Mouse (Mus musculus) hindlimb bud, embryonic 11.5 days (tissue): ENCODE results near the gene Zkscan17.
"Not testable (repeated sequence)": the region's sequence is repeated elsewhere in the genome, so short reads cannot be mapped to it uniquely, and the experiment has no call there.

Source experiments
- DNase-seq: peaks from one replicate; pipeline ENCODE4 v3.0.0-alpha.2; 2012; ENCODE audit warnings: low read depth, low spot score; ENCODE audit errors: extremely low spot score

The Zkscan17 gene

GRCm38 (mm10) chr11:59526472-59527080 is at the start of gene Zkscan17:
Gene Zkscan17 (minus strand): TSS chr11:59526751.
- no peak for DNase-seq

DNA sequence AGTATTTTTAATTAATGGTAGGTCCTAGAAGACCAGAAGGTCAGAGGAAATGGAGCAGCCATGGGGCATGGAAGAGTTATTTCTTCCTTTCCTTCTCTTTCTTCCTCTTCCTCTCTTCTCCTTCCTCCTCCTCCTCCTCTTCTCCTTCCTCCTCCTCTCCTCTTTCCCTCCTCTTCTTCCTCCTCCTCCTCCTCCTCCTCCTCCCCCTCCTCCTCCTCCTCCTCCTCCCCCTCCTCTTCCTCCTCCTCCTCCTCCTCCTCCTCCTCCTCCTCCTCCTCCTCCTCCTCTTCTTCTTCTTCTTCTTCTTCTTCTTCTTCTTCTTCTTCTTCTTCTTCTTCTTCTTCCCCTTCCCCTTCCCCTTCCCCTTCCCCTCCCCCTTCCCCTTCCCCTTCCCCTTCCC is 49.6 kb upstream of the Zkscan17 start, which contains the start of gene Olfr222:
Gene Olfr222, minus strand, starts transcription at position 101 of the 400 bp plus-strand sequence.
- DNase-seq: not testable (repeated sequence)

DNA sequence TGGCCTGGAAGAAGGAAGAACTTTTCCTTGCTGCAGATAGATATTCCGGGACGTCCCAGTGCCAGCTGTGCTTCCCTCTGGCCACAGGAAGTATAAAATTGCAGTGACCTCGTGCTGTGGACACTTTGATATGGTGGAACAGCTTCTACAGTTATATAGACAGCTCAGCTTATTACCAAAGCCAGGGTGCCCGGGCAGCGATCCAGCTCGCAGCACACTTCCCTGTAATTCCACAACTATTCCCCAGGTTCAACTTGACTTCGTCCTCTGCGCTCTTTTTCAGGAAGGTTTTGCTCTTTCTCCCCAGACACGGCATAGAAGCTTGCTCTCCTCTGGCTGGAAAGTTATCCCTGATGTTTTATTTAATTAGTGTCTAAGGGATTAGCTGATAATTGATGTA is 49.2 kb upstream of the Zkscan17 start:
- no peak for DNase-seq

DNA sequence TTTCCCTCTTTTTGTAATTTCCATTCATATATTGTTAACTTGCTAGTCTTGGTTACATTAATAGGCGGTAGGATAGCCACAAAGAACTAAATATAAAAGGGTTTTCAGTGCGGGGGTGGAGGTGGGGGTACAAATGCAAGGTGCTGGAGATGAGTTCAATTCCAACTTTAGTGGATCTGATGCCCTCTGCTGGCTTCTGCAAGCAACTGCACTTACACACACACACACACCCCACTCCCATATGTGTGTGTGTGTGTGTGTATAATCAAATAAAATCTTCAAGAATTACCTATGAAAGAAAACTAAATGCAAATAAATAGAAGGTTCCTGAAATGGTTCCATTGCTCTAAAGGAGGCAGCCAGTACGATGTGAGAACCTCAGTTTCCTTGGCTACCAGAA is 42.8 kb upstream of the Zkscan17 start:
- DNase-seq: no peak

DNA sequence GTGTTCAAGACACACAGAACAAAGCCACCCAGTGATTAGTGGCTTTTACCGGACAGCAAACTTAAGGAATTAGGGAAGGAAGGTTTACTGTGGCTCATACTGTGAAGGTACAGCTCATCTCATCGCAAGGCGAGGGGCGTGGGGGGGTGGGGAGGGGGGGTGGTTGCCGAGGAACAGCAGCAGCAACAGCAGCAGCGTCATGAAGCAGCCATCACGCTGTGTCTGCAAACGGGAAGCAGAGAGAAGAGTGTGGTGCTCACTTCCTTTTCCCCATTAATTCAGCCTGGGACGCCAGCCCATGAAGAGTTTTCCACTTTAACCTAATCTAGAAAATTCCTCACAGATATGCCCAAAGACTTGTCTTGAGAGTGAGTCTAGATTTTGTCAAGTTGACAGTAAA is 36.3 kb upstream of the Zkscan17 start:
- no peak for DNase-seq

GRCm38 (mm10) chr11:59562336-59562735 is 35.8 kb upstream of the Zkscan17 start:
- DNase-seq: no peak

DNA sequence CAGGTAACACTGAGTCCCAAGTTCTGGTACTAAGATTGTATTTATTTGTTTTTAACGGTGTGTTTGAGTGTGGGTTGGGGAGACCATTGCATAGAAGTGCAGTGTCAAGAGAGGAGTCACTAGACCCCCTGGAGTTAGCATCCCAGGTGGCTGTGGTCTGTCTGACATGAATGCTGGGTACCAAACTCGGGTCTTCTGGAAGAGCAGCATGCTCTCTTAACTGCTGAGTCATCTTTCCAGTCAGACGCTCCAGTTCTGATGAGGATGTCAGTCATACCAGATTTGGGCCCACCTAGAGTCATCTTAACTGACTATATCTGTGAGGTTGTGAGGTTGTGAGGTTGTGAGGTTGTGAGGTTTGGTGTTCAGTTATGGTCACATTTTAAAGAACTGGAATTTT is 34.4 kb upstream of the Zkscan17 start:
- DNase-seq: no peak

GRCm38 (mm10) chr11:59554535-59554934 is 28.0 kb upstream of the Zkscan17 start:
- DNase-seq: no peak

DNA sequence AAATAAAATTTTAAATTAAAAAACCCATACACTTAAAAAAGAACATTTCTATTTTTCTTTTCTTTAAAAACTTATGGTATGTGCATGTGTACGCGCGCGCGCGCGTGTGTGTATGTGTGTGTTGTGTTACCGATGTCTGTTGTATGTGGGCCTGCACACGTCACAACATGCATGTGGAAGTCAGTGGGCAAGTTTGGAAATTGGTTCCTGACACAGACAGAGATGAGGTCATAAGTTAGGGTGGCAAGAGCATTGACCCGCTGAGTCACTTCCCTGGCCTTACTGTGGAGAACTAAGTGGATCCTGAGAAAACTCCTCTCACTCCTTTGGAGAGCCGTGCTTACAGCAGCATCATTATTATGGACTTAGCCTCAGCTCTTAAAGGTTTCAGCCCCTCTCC is 27.6 kb upstream of the Zkscan17 start:
- no peak for DNase-seq

DNA sequence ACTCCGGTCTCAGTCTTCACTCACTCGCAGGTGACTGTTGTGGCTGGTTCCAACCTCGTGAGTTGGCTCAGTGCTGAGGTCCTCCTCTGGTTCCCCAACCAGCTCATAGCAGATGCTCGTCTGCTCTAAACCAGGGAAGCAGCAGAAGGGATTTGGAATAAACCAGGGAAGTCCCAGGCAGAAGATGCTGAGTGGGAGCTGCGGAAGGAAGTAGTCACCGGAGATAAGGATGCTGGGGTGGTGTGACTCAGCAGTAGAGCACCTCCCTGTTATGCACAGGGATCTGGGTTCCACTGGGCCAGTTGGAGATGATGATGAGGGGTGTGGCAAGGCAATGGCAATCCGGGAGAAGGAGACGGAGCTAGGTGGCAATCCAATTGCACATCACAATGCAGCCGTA is 17.5 kb upstream of the Zkscan17 start:
- DNase-seq: no peak

DNA sequence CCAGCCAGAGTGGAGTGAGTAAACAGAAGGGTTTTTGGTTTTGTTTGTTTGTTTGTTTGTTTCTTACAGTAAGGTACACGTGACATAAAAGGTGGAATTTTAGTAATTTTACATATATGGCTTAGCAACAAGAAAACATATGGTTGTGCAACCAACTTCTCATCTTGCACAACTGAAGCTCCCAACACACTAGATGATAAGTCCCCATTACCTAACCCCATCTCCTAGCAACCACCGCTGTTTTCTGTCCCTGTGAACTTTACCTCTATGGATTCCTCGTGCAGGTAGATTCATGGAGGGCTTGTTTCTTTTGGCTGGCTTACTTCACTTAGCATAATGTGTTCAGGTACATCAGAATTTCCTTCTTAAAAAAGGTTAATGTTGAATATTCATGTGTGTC is 16.8 kb upstream of the Zkscan17 start:
- no peak for DNase-seq

- DNase-seq: no peak
Measured at GRCm38 (mm10) chr11:59542442-59542841, 15.9 kb upstream of the Zkscan17 start.

DNA sequence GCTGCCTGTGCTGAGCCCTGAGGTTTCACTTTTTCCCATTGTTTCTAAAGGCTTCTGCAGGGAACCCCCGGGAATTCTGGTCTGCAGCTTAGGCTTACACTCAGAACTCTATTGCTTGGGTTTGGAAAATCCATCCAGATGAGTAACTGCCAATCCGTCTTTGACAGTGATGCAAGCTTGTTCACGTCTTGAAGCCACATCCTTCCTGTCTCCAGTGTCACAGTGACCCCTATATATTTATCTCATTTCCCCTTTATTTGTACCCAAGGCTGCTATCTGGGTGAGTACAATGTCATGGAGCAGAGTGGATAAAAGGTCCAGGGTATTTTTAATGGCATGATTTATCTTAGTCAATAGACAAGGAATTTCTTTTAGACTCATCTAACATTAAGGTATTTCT is 14.8 kb upstream of the Zkscan17 start, which contains the start of gene Nlrp3:
Gene Nlrp3, plus strand, starts transcription at position 245 of the 400 bp plus-strand sequence.
- no peak for DNase-seq

GRCm38 (mm10) chr11:59540123-59540522 is 13.6 kb upstream of the Zkscan17 start:
- no peak for DNase-seq

GRCm38 (mm10) chr11:59538387-59538786 is 11.8 kb upstream of the Zkscan17 start:
- no peak for DNase-seq

DNA sequence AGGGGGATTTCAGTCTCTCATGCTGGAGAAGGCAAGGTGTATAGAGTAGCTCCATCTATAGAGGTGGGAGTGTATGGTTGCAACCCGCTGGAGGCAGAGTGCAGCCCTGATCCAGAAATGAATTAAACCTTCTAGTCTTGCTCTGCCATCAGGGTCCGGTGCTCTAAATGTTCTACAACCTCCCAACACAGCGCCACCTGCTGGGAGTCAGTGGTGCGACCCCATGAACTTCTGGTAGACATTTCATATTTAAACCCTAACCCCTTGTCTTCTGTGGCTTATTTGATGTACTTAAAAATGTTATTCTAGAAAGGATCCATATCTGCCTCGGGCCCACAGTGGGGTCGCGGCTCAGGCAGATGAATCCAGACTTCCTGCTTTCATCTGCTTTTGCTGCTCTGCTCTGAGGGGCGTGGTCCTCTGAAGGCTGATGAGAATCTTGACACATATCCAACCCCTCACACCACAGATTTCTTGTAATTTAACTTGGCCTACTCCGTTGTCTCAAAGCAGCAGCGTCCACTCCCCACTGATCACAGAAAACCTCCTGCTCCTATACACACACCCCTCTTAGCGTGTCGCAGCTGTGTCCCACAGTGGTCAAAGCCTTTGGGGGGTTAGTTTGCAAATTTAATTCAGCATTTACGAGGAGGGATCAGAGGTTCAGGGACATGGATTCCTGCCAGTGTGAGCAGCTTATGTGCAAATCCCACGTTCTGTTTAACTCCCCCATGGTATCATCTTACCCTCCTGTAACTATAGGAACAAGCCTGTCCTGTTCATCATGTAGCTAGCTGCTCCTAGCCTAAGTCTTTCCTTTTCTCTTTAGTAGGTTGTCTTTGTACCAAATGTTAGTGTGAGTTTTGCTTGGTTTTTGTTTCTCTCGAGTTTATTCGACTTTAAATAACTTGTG is 10.9 kb upstream of the Zkscan17 start:
- DNase-seq: no peak

- no peak for DNase-seq
Measured at GRCm38 (mm10) chr11:59531562-59531961, 5.0 kb upstream of the Zkscan17 start.

GRCm38 (mm10) chr11:59530870-59531535 is 4.5 kb upstream of the Zkscan17 start:
- no peak for DNase-seq

DNA sequence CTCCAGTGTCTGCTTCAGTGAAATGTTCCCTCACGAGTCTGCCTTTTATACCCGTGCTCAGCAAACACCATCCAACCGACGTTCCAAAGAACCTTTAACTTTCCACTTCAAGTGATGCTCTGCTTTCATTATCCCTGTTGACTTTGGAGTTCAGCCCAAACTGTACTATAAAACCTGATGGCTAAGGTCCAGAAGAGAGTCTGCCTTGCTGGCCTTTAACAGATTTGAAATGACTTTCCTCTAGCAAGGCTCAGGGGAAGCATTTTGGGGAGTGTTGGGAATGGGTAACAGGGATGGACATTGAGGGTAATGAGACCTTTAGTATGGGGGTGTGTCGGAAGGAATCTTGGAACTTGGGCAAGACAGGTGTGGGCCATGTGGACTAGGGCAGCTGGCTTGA is 3.7 kb upstream of the Zkscan17 start:
- DNase-seq: no peak

- DNase-seq: peak; percentile 60
Measured at GRCm38 (mm10) chr11:59525237-59525636, 1.3 kb downstream of the Zkscan17 start.

DNA sequence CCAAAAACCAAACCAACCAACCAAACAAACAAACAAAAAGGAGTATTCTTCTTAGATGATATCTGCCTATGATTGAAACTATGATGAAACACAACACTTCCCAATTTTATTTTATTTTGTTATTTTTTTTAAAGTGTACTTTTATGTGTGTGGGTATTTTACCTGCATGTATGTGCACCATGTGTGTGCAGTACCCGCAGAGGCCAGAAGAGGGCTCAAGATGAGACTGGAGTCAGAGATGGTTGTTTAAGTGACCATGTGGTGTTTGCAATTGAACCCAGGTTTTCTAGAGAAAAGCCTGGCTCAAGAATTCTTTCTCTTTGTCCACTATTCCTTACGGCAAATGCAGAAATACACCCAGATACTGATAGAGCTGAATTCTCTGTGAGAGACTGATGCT is 2.4 kb downstream of the Zkscan17 start:
- DNase-seq: no peak
